ENCODE assay signal across 11 mouse cellular contexts in the genomic region with DNA sequence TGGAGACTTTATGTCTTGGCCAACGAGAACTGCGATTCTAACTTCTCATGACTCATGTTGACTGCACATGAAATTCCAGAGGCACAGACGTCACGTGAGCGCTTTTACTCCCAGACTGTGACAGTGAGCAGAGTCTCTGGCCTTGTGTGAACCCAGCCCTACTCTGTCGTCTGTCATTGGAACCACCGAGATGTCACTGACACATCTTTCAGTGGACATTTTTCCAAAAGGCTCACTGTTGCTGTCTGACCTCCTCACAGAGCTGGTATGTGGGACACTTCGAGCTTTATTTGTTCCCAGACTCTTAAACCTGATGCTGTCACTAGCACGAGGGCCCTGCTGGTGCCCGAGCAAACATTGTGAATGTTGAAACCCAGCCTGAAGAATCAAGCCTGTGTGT.
DNase-seq lines count a peak whose midpoint lies in the region; ATAC-seq and TF ChIP-seq lines count a peak whose summit lies in the region.
"Had no signal": no experiment of that assay in that cellular context is flagged by ENCODE, and none has a peak within 500 bp of the region (broad histone marks: within the 10 kb centered on the region; RNA-seq: fewer than 3 reads in every experiment).

No protein-coding gene starts in this region.

- no peaks in the 10 kb centered on the region for H3K27me3 ChIP-seq in heart, postnatal 0 days (ENCODE audit: control insufficient read depth, insufficient read depth, low read length)
- no peaks in the 10 kb centered on the region for H3K27me3 ChIP-seq in midbrain, embryonic 15.5 days (replicated peaks)
- H3K27me3 ChIP-seq: intestine, embryonic 15.5 days had no signal

- peak; percentile 64 for DNase-seq in adrenal gland, adult 2 months
- DNase-seq in heart, postnatal 0 days (ENCODE audit: low spot score): peak; percentile 89
- DNase-seq in lung, postnatal 10 days: peak; percentile 77
- no peak for DNase-seq in cerebellum, adult 9-10 months
- DNase-seq: cerebellum, postnatal 14 days; thymus, postnatal 14 days had no signal

- peak; percentile 76; the same call in 1 of the 2 replicates for TF ChIP-seq EP300 in heart, postnatal 0 days (IDR thresholded peaks at IDR 0.05; ENCODE audit: low read depth)

- peaks cover 5% of the 10 kb centered on the region for H3K4me1 ChIP-seq in embryonic fibroblast, embryonic 13.5 days (ENCODE audit: control insufficient read depth, insufficient read depth, low read length)
- H3K4me1 ChIP-seq in heart, postnatal 0 days (ENCODE audit: control insufficient read depth, insufficient read depth): no peaks in the 10 kb centered on the region
- no peaks in the 10 kb centered on the region for H3K4me1 ChIP-seq in midbrain, embryonic 15.5 days
- H3K4me1 ChIP-seq: intestine, embryonic 15.5 days had no signal

- no peak overlapping the region for H3K4me2 ChIP-seq in heart, postnatal 0 days (ENCODE audit: low read depth, low read length)
- no peak overlapping the region for H3K4me2 ChIP-seq in midbrain, embryonic 15.5 days
- H3K4me2 ChIP-seq: intestine, embryonic 15.5 days had no signal

- H3K27ac ChIP-seq in embryonic fibroblast, embryonic 13.5 days (ENCODE audit: insufficient read depth, low read length): peak overlapping the region; percentile 9; the same call in 1 of the 2 replicates
- H3K27ac ChIP-seq in heart, postnatal 0 days (ENCODE audit: low read depth): peak overlapping the region; percentile 75
- no peak overlapping the region for H3K27ac ChIP-seq in midbrain, embryonic 15.5 days
- H3K27ac ChIP-seq: intestine, embryonic 15.5 days; liver, embryonic 14.5 days had no signal

- no peak for TF ChIP-seq POLR2A in embryonic fibroblast, embryonic 13.5 days (IDR thresholded peaks at IDR 0.05; ENCODE audit: low read depth, low read length)

- H3K9ac ChIP-seq in heart, postnatal 0 days (replicated peaks; ENCODE audit: low read depth, low read length): no peak overlapping the region
- no peak overlapping the region for H3K9ac ChIP-seq in midbrain, embryonic 15.5 days
- H3K9ac ChIP-seq: intestine, embryonic 15.5 days; liver, embryonic 14.5 days had no signal

- no peak overlapping the region for H3K4me3 ChIP-seq in embryonic fibroblast, embryonic 13.5 days (ENCODE audit: insufficient read depth, low read length)
- H3K4me3 ChIP-seq in heart, postnatal 0 days (ENCODE audit: low read depth, low read length): no peak overlapping the region
- no peak overlapping the region for H3K4me3 ChIP-seq in midbrain, embryonic 15.5 days
- H3K4me3 ChIP-seq: intestine, embryonic 15.5 days had no signal

- 35% methylated on average over 10 of the region's 10 CpGs for WGBS in heart, postnatal 0 days
- WGBS in midbrain, embryonic 15.5 days: 91% methylated on average over 10 of the region's 10 CpGs

- H3K36me3 ChIP-seq in heart, postnatal 0 days (replicated peaks; ENCODE audit: control insufficient read depth, insufficient read depth, low read length): 0 out of 2 replicates have a peak, but pooled peaks cover 4% of the 10 kb centered on the region
- no peaks in the 10 kb centered on the region for H3K36me3 ChIP-seq in midbrain, embryonic 15.5 days (replicated peaks)
- H3K36me3 ChIP-seq: intestine, embryonic 15.5 days had no signal

- TF ChIP-seq CTCF in embryonic fibroblast, embryonic 13.5 days (IDR thresholded peaks at IDR 0.05; ENCODE audit: borderline replicate concordance, insufficient read depth, low read length): no peak
- TF ChIP-seq CTCF in heart, postnatal 0 days (IDR thresholded peaks at IDR 0.05; ENCODE audit: low read depth): no peak

- 0 out of 2 replicates have a peak, but pooled peaks cover 4% of the 10 kb centered on the region for H3K9me3 ChIP-seq in heart, postnatal 0 days (replicated peaks; ENCODE audit: control insufficient read depth, low read length)
- no peaks in the 10 kb centered on the region for H3K9me3 ChIP-seq in midbrain, embryonic 15.5 days
- H3K9me3 ChIP-seq: intestine, embryonic 15.5 days had no signal

- peak; percentile 92 for ATAC-seq in heart, postnatal 0 days (ENCODE audit: insufficient read depth, low read depth)
- ATAC-seq in activated CD4-positive, CD25-positive, alpha-beta regulatory T cell, adult 4 months: no peak
- no peak for ATAC-seq in midbrain, embryonic 15.5 days (replicated peaks)
- ATAC-seq: intestine, embryonic 15.5 days had no signal
